Mouse (Mus musculus): ENCODE data around the gene Clstn3. TPM values are rescaled to one million over a fixed set of nuclear protein-coding genes. Genes with fewer than 3 reads are reported as not detected.
A peak's percentile ranks its signal among the peaks of the same experiment; 100 is the strongest.

The Clstn3 gene
- total RNA-seq, 2 experiments from 2014 or later = 371 to 377 TPM

GRCm38 (mm10) chr6:124456243-124456642 is 8.4 kb downstream of the Clstn3 start:
- intact Hi-C loops (cut with DNase I) = no loop called here
- DNase-seq (ENCODE audit: low spot score in 2 of 2) = no peak

- intact Hi-C loops (cut with DNase I) = no loop called here
Observed at GRCm38 (mm10) chr6:124453756-124454155, 10.8 kb downstream of the Clstn3 start.

GRCm38 (mm10) chr6:124451995-124452394 is 12.6 kb downstream of the Clstn3 start:
- intact Hi-C loops (cut with DNase I) = no loop called here
- no peak for DNase-seq (ENCODE audit: low spot score in 2 of 2)

More at GRCm38 (mm10) chr6:124453756-124454155, 10.8 kb downstream of the Clstn3 start:
- DNase-seq (ENCODE audit: low spot score in 2 of 2) = no peak

- intact Hi-C loops (cut with DNase I) = no loop called here
- no peak for DNase-seq (ENCODE audit: low spot score in 2 of 2)
Observed at GRCm38 (mm10) chr6:124449668-124450383, 14.8 kb downstream of the Clstn3 start.

GRCm38 (mm10) chr6:124448959-124449667 is 15.5 kb downstream of the Clstn3 start:
- no peak for DNase-seq (ENCODE audit: low spot score in 2 of 2)
- intact Hi-C loops (cut with DNase I) = no loop called here

GRCm38 (mm10) chr6:124448186-124448852 is 16.3 kb downstream of the Clstn3 start:
- intact Hi-C loops (cut with DNase I) = no loop called here
- DNase-seq (ENCODE audit: low spot score in 2 of 2) = no peak

GRCm38 (mm10) chr6:124447356-124447755 is 17.2 kb downstream of the Clstn3 start:
- intact Hi-C loops (cut with DNase I) = no loop called here
- no peak for DNase-seq (ENCODE audit: low spot score in 2 of 2)

GRCm38 (mm10) chr6:124446459-124446858 is 18.1 kb downstream of the Clstn3 start:
- no peak for DNase-seq (ENCODE audit: low spot score in 2 of 2)
- intact Hi-C loops (cut with DNase I) = no loop called here

- intact Hi-C loops (cut with DNase I) = no loop called here
- DNase-seq (ENCODE audit: low spot score in 2 of 2) = no peak
Observed at GRCm38 (mm10) chr6:124446024-124446423, 18.6 kb downstream of the Clstn3 start.

GRCm38 (mm10) chr6:124443338-124443737 is 21.3 kb downstream of the Clstn3 start:
- no peak for DNase-seq (ENCODE audit: low spot score in 2 of 2)
- intact Hi-C loops (cut with DNase I) = no loop called here

GRCm38 (mm10) chr6:124436245-124436644 is 28.3 kb downstream of the Clstn3 start:
- DNase-seq (ENCODE audit: low spot score in 2 of 2) = no peak
- intact Hi-C loops (cut with DNase I) = no loop called here

- no peak for DNase-seq (ENCODE audit: low spot score in 2 of 2)
- intact Hi-C loops (cut with DNase I) = no loop called here
Observed at GRCm38 (mm10) chr6:124435173-124435572, 29.4 kb downstream of the Clstn3 start.

- intact Hi-C loops (cut with DNase I) = no loop called here
- DNase-seq (ENCODE audit: low spot score in 2 of 2) = no peak
Observed at GRCm38 (mm10) chr6:124433688-124434324, 30.8 kb downstream of the Clstn3 start.

GRCm38 (mm10) chr6:124430784-124431495 is 33.7 kb downstream of the Clstn3 start:
- no peak for DNase-seq (ENCODE audit: low spot score in 2 of 2)
- intact Hi-C loops (cut with DNase I) = no loop called here

- intact Hi-C loops (cut with DNase I) = no loop called here
- DNase-seq (ENCODE audit: low spot score in 2 of 2) = peak in 1 of 2 experiments; percentile 50
Observed at GRCm38 (mm10) chr6:124430379-124430778, 34.2 kb downstream of the Clstn3 start.

GRCm38 (mm10) chr6:124427791-124428576 is 36.6 kb downstream of the Clstn3 start:
- intact Hi-C loops (cut with DNase I) = no loop called here
- DNase-seq (ENCODE audit: low spot score in 2 of 2) = no peak

GRCm38 (mm10) chr6:124427289-124427688 is 37.3 kb downstream of the Clstn3 start:
- peak; percentile 50 to 69 for DNase-seq (ENCODE audit: low spot score in 2 of 2)
- intact Hi-C loops (cut with DNase I) = no loop called here

GRCm38 (mm10) chr6:124426604-124427003 is 38.0 kb downstream of the Clstn3 start:
- DNase-seq (ENCODE audit: low spot score in 2 of 2) = no peak
- intact Hi-C loops (cut with DNase I) = no loop called here

- intact Hi-C loops (cut with DNase I) = no loop called here
- no peak for DNase-seq (ENCODE audit: low spot score in 2 of 2)
Observed at GRCm38 (mm10) chr6:124425523-124425922, 39.1 kb downstream of the Clstn3 start.
